Mouse (Mus musculus): ENCODE measurements around the gene Polr3k. TPM values are rescaled to one million over a fixed set of nuclear protein-coding genes. Genes with fewer than 3 reads are reported as not detected.

Polr3k gene
- 20.5 and 23.0 TPM in 2 replicates for polyA plus RNA-seq (2012; rRNA removed)

DNA sequence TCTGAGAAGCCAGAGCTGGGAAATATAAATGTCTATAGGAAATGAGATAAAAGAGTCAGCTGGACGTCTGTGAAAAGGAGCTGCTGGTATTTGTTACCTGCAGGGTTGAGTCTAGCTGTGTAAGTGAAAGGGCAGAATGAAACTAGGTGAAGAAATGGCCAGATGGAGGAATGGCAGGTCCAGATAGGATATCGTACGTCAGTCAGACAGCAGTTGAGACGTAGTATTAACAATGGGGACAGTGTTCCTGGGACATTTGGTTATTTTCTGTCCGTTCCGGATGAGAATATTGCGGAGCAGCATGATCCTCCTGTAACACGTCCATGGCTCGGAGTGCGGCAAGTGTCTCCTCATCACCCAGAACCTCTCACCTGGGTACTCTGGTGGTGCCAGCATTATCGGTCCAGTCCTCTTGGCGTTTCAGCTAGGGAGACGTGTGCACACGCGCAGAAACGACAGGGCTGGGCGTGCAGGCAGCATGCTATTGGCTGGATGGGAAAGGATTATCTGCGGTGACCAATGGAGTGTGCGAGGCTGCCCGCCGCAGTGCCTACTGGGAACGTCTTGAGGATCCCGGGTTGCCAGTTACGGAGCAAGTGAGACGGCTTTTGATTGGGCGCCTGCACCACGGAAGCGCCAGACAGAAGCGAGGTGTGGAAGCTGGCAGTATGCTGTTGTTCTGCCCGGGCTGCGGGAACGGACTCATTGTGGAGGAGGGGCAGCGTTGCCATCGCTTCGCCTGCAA, at the start of gene Polr3k:
Gene Polr3k, plus strand, starts transcription at position 547 of the 745 bp plus-strand sequence.
- DNase-seq (ENCODE audit: low spot score): peak; percentile 78

DNA sequence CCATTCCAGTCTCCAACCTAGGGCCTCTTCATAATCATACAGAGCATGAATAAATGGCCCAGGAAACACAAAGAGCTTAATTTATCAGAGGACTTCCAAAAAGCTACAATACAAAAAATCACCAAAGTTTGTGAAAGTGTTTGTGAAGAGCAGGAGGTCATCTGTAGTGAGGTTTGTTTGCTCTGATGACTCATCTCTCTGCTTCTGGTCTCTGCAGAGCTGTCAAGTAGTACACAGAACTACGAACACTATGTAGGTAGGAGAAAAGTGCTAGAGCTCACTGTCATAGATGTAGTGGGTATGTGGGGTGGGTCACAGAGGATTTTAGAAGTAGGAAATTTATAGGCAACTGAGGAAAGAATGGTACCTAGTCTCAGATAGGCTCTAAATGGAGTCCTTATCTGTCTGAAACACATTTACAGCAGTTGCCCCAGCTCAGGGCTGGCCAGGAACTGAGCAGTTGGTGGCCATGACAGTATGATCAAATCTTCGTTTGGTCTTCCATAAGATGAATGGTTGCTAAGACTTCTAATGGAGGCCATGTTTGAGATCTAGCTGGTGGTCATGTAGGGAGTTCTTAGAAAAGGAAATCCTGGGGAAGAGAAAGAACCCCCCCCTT, 35.0 kb upstream of the Polr3k start:
- no peak for DNase-seq (ENCODE audit: low spot score)

DNA sequence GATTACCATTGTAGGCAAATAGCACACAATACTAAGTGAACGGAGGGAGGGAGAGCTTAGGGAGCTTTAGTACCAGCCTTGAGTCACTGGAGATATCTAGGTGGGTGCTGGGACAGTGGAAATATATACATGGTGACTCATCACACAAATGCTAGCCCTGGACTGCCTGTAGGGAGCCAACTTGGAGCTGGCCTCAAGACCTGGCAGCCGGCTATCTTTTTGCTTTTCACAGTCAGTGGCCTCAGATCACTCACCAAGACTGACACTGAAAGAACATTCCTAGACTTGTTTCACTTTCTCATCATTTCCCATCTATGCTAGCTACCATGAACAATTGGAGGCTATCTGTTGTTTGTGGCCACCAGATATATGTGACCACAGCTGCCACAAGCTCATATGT, 31.4 kb upstream of the Polr3k start:
- no peak for DNase-seq (ENCODE audit: low spot score)

DNA sequence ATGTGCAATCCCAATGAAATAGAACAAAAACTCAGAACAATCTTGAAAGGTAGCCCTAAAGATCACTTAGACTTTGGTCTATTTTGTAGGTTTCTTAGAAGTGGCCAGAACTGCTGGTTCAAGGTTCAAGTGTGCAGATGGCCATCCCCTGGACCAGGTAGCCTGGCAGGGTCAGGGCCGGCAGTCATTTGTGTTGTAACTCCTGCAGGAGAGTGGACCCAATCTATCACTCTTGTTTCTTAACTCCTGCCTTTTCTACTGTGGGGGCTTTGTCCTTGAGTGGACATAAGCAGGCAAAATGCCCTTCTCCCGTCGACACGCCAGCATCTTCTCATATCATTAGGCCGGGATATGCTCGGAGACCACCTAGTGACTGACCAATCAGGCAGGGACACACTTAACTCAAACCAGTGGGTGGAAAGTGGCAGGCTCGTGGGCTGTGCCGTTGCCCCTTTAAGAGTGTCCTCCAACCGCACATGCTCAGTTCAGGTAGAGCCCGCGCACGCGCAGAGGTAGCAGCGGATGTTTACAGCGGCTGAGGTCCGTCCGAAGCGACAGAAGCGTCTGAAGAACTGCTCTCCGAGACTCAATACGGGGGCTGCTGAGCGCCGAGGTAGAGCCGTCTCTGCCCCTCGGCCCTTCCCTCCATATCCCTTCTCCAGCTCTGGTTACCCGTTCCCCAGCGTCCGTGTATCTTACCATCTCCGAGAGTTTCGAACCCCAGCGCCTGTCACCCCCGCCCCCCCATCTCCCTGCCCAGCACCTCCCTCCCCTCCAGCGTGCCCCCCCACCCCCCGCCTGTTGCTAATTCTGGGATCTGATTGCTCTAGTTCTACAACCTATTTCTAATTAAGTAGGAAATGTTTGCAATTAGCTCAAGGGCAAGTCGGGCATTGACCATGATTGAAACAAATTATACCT, 26.5 kb upstream of the Polr3k start, which contains the start of gene Pcmtd2:
Gene Pcmtd2, plus strand, starts transcription at position 483 of the 921 bp plus-strand sequence.
- peak; percentile 79 for DNase-seq (ENCODE audit: low spot score)

DNA sequence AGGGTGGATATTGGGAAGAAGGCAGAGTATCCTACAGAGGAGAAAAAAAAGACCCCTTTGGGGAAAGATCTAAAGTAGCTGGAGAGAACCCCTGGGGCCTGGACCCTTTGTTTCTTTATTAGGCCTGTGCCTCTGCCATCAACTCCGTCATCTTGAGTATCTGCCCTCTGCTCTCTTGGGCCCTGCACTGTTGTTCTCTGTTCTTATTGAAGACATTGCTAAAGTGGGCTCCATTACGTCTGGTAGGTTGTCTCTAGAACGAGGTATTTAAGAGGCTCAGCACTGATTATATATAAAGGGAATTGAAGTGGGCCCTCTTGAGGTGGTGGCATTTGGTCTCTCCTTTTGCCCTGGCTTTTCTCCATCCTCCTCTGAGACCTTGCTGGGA, 25.9 kb upstream of the Polr3k start:
- DNase-seq (ENCODE audit: low spot score): no peak

DNA sequence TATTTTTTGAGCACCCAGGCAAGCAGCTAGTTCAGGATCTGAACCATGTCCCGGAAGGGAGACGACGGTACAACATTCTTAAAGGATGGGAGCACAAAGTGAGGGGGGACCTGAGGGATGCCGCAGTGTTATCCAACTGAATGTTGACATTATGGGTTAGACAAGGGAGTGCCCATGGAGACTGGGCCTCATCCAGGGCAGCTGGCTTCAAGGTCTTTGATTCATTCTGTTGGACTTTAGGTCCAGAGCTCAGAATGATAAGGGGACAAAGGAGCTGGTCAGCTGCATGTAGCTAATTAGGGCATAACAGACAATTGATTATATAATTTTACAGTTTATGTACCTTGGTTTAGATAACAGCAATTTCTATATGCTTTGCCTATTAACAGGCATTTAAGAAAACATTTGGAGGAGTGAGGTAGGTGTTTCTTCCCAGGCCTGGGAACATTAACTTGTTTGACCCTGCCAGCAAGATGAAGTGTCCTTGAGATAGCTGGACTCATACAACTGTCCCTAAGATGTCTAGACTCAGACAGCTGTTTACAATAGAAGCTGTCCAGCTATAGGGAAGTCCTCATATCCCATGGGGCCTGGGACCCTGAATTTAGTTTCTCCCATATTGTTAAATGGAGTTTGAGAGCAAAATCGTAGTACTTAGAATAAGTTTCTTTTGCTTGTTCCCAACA, 18.3 kb upstream of the Polr3k start:
- no peak for DNase-seq (ENCODE audit: low spot score)

DNA sequence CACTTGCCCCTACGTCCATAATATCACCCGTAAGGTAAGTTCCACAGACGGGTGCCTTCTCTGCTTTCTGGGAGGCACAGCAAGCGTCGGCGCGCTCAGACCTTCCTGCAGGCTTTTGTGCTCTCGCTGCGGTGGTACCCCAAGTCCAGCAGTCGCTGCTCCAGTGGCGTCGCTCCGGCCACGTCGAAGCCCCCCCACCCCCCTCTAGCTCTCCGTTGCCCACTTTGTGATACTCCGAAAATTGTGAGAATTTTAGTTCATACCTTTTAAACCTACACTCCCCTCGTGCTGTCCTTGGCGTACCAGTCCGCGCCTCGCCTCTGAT, 361 bp downstream of the Polr3k start:
- DNase-seq (ENCODE audit: low spot score): no peak

DNA sequence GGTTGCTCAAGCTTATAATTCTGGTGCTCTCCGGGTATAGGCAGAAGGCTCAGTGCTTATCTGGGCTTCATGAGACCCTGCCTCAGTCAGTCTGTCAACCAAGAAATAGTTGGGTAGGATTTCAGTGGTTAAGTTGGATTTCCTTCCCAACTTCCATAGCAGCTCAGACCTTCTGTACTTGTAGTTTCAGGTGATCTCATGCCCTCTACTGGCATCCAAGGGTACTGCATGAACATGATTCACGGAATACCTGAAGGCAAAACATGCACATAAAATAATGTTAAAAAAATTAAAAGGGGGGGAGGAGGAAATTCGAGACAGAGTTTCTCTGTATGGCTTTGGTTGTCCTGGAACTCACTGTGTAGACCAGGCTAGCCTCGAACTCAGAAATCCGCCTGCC, 2.8 kb downstream of the Polr3k start:
- DNase-seq (ENCODE audit: low spot score): no peak

DNA sequence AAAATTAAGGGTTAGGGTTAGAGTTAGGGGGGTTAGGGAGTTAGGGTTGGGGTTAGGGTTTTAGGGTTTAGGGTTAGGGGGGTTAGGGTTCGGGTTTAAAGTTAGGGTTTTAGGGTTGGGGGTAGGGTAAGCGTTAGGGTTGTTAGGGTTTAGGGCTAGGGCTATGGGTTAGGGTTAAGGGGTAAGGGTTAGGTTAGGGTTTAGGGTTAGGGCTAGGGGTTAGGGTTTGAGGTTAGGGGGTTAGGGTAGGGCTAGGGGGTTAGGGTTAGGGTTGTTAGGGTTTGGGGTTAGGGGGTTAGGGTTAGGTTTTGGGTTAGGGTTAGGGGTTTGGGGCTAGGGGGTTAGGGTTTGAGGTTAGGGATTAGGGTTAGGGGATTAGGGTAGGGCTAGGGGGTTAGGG, 6.9 kb downstream of the Polr3k start:
- DNase-seq (ENCODE audit: low spot score): no peak

DNA sequence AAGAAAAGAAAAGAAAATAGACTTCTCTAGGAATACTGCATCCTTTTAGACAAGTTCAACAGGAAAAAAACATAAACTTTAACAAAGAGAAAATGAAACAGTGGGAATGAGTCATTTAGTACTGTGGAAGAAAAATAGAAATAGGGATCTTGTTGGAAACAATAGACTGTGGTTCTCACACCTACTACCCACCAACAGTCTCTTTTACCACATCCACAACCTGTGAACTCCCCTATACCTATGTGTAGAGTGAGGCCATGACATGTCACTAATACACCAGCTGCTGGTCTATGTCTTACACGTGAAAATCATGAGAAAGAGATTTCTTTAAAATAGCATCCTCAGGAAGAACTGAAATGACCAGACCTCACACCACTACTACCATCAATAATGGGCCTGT, 14.8 kb downstream of the Polr3k start:
- no peak for DNase-seq (ENCODE audit: low spot score)

DNA sequence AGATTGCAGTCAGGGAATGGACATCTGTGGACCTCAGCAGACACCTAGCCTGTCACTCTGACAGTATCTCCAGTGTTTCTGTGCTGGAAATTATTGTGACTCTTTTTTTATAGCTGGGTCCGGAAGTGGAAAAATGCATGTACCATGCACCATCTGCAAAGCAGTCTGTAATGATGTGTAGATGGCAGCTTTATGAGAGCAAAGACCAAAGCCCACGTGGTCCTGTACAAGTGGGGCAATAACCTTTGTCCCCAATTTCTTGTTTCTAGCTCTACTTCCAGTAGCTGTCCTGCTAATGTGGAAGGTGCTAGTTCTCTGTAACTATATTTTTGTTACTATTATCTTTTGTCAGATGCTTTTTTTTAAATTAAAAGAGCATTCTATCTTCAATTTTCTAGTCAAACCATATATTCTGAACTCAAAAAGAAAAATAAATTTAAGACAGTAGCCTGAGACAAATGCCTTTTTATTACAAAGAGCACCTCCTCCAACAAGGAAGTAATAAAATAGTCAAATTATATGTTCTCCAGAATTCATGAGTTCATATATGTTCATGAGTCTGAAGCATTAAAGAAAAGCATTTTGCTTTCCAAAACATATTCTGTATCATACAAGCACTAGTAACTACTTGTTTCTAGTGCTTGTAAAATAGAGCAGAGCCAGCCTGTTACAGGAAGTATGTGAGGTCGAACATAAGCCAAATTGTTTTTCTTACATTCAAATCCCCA, 19.0 kb downstream of the Polr3k start:
- no peak for DNase-seq (ENCODE audit: low spot score)

DNA sequence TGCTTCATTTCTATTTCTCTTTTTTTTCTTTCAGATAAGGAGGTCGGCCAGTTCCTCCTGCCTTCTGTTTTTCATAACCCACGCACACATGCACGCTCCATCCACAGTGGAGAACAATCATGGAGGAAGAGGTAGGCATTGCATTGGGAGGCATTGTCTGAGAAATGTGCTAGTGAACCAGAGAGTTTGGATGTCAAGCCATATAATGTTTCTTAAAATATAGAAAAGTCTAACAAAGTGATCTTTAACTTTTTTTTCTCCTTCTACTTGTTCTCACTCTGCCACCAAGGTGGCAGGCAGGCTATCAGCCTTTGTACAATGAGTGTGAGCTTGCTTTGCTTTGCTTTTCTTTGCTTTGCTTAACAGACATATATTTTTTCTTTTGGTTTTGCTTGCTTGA, 53.7 kb downstream of the Polr3k start:
- DNase-seq (ENCODE audit: low spot score): no peak

DNA sequence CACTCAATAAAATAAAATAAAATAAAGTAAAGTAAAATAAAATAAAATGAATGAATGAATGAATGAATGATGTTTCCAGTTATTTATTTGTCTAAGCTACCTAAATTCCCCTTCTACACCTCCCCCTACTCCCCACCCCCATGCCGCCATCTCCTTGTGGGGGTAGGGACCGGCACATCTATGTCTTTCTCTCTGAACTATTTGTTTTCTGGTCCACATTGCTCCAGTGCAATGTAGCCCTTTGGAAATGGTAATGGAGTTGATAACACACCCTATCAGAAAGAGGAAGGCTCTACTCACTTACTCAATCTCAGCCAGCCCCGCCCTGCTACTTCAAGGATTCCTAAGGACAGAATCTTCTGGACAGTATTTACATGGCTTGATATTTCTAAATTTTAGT, 54.4 kb downstream of the Polr3k start:
- no peak for DNase-seq (ENCODE audit: low spot score)

Other genes with a start within 250 kb of the Polr3k start
- gene Gm29797, start 207.3 kb upstream of the Polr3k start, polyA plus RNA-seq (2012; rRNA removed): 0.11 TPM in 1 of 2 replicates, not detected in the other
- gene Sox18, start 192.7 kb upstream of the Polr3k start, polyA plus RNA-seq (2012; rRNA removed): 20.0 and 27.2 TPM in 2 replicates
- gene Tcea2, start 184.0 kb upstream of the Polr3k start, polyA plus RNA-seq (2012; rRNA removed): 27.8 and 38.0 TPM in 2 replicates
- 40.4 and 51.8 TPM in 2 replicates for gene Rgs19, start 170.4 kb upstream of the Polr3k start, polyA plus RNA-seq (2012; rRNA removed)
- gene Lkaaear1, start 165.9 kb upstream of the Polr3k start, polyA plus RNA-seq (2012; rRNA removed): not detected in 2 replicates
- 0.18 and 0.24 TPM in 2 replicates for gene Oprl1, start 149.3 kb upstream of the Polr3k start, polyA plus RNA-seq (2012; rRNA removed)
- 0.03 and 0.06 TPM in 2 replicates for gene Myt1, start 101.0 kb upstream of the Polr3k start, polyA plus RNA-seq (2012; rRNA removed)
- 43.8 and 51.5 TPM in 2 replicates for gene Pcmtd2, start 26.5 kb upstream of the Polr3k start, polyA plus RNA-seq (2012; rRNA removed)
- not detected in 2 replicates for gene Gm14496, start 126.8 kb downstream of the Polr3k start, polyA plus RNA-seq (2012; rRNA removed)

Measured in urinary bladder, adult 2 months (tissue).